Mouse (Mus musculus): ENCODE results near the gene Hoxc9. TPM values are rescaled to one million over a fixed set of nuclear protein-coding genes. Genes with fewer than 3 reads are reported as not detected.

The Hoxc9 gene
- polyA plus RNA-seq, 1 experiment from 2014 or later, result not detected

GRCm38 (mm10) chr15:102961728-102962127 lies 14.5 kb upstream of the Hoxc9 start:
- no peak for ATAC-seq
- 4% methylated on average over 6 of the region's 6 CpGs for WGBS
- no peak overlapping the region for H3K4me3 ChIP-seq (replicated peaks)

GRCm38 (mm10) chr15:102962492-102962891 lies 13.7 kb upstream of the Hoxc9 start:
- H3K4me2 ChIP-seq (replicated peaks), result no peak overlapping the region
- no peaks in the 10 kb centered on the region for H3K9me3 ChIP-seq
- H3K4me1 ChIP-seq (replicated peaks), result peaks cover 5% of the 10 kb centered on the region
- no peaks in the 10 kb centered on the region for H3K36me3 ChIP-seq
- no peak overlapping the region for H3K27ac ChIP-seq
- H3K9ac ChIP-seq (replicated peaks), result no peak overlapping the region
- peaks cover 98% of the 10 kb centered on the region for H3K27me3 ChIP-seq
- ATAC-seq, result no peak
- 4% methylated on average over 13 of the region's 13 CpGs for WGBS
- H3K4me3 ChIP-seq (replicated peaks), result no peak overlapping the region

More at GRCm38 (mm10) chr15:102961728-102962127, 14.5 kb upstream of the Hoxc9 start:
- no peaks in the 10 kb centered on the region for H3K9me3 ChIP-seq
- peaks cover 5% of the 10 kb centered on the region for H3K4me1 ChIP-seq (replicated peaks)
- H3K27ac ChIP-seq, result no peak overlapping the region
- peaks cover 98% of the 10 kb centered on the region for H3K27me3 ChIP-seq
- no peak overlapping the region for H3K4me2 ChIP-seq (replicated peaks)
- H3K36me3 ChIP-seq, result no peaks in the 10 kb centered on the region
- H3K9ac ChIP-seq (replicated peaks), result no peak overlapping the region

GRCm38 (mm10) chr15:102963259-102963658 lies 13.0 kb upstream of the Hoxc9 start:
- 4% methylated on average over 8 of the region's 8 CpGs for WGBS
- Histone ChIP-seq H3K27ac (no peak overlapping the region), H3K9ac (replicated peaks) (no peak overlapping the region), H3K4me1 (replicated peaks) (peaks cover 5% of the 10 kb centered on the region), H3K9me3 (no peaks in the 10 kb centered on the region), H3K4me3 (replicated peaks) (no peak overlapping the region), H3K27me3 (peaks cover 97% of the 10 kb centered on the region), H3K4me2 (replicated peaks) (no peak overlapping the region), H3K36me3 (no peaks in the 10 kb centered on the region)
- no peak for ATAC-seq

GRCm38 (mm10) chr15:102963671-102964640 lies 12.3 kb upstream of the Hoxc9 start:
- Histone ChIP-seq H3K9ac (replicated peaks) (no peak overlapping the region), H3K27me3 (peaks cover 97% of the 10 kb centered on the region), H3K4me1 (replicated peaks) (peaks cover 5% of the 10 kb centered on the region), H3K4me2 (replicated peaks) (no peak overlapping the region), H3K4me3 (replicated peaks) (no peak overlapping the region), H3K27ac (no peak overlapping the region), H3K9me3 (no peaks in the 10 kb centered on the region), H3K36me3 (no peaks in the 10 kb centered on the region)
- 2% methylated on average over 28 of the region's 28 CpGs for WGBS
- no peak for ATAC-seq

DNA sequence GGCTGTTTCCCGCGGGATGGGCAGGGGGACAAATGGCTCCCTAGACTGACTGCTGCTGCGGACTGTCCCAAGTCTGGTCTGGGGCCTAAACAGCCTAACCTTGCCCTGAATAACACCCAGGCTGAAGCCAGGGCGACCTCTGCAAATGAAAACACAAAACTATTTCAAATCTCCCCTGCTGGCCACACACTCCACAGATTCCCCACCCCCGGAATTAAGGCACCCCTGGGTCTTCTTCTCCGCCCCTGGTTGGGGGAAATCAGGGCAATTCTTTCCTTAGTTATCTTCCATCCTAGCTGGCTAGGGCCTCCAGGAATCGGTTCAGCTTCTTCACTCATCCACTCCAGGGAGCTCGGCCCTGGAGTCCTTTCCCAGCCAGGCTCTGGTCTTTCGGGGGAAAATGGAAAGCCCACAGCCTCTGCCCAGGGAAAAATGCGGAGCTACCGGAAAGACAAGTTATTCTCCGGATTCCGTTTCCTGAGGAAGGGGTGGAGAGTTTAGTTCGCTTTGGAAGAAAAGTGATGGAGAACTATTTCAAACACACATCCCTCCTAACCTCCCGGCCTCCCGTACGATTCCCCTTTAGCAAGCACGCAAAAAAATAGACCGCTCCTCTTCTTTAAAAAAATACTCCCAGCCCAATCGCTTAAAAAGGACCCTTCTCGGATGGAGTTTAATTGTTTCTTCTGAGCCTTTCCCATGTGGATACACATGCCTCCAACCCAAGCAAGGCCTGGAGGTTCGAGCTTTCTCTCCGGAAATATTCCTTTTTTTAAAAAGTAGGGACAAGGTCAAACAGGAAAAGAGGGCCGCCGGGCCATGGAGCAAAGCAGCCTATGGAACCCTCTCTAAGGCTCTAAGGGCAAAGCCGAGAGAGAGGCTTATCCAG lies 11.0 kb upstream of the Hoxc9 start:
- H3K4me1 ChIP-seq (replicated peaks), result peaks cover 5% of the 10 kb centered on the region
- ATAC-seq, result no peak
- H3K36me3 ChIP-seq, result no peaks in the 10 kb centered on the region
- peaks cover 98% of the 10 kb centered on the region for H3K27me3 ChIP-seq
- no peak overlapping the region for H3K27ac ChIP-seq
- no peak overlapping the region for H3K4me2 ChIP-seq (replicated peaks)
- 3% methylated on average over 26 of the region's 26 CpGs for WGBS
- no peak overlapping the region for H3K4me3 ChIP-seq (replicated peaks)
- H3K9me3 ChIP-seq, result no peaks in the 10 kb centered on the region
- no peak overlapping the region for H3K9ac ChIP-seq (replicated peaks)

GRCm38 (mm10) chr15:102965892-102966775 lies 10.1 kb upstream of the Hoxc9 start:
- H3K4me3 ChIP-seq (replicated peaks), result no peak overlapping the region
- H3K27me3 ChIP-seq, result peaks cover 98% of the 10 kb centered on the region
- peak overlapping the region; percentile 25; the same call in 1 of the 2 replicates for H3K4me2 ChIP-seq (replicated peaks)
- H3K9ac ChIP-seq (replicated peaks), result no peak overlapping the region
- no peak overlapping the region for H3K27ac ChIP-seq
- whole genome bisulfite sequencing, result 2% methylated on average over 30 of the region's 30 CpGs
- no peaks in the 10 kb centered on the region for H3K36me3 ChIP-seq
- H3K9me3 ChIP-seq, result no peaks in the 10 kb centered on the region
- H3K4me1 ChIP-seq (replicated peaks), result peaks cover 5% of the 10 kb centered on the region
- 0 out of 2 replicates have a peak, but pooled peaks have one; percentile 20 for ATAC-seq

DNA sequence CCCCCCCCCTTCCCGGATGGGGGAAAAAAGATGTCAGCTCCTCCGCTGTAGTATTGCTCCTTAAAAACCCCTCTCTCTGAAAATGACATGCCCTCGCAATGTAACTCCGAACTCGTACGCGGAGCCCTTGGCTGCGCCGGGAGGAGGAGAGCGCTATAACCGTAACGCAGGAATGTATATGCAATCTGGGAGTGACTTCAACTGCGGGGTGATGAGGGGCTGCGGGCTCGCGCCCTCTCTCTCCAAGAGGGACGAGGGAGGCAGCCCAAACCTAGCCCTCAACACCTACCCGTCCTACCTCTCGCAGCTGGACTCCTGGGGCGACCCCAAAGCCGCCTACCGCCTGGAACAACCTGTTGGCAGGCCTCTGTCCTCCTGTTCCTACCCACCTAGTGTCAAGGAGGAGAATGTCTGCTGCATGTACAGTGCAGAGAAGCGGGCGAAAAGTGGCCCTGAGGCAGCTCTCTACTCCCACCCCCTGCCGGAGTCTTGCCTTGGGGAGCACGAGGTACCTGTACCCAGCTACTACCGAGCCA lies 9.4 kb upstream of the Hoxc9 start, which contains the start of gene Hoxc10:
Gene Hoxc10 (plus strand): TSS at position 21 of the 536 bp plus-strand sequence.
- ATAC-seq, result 0 out of 2 replicates have a peak, but pooled peaks have one; percentile 43
- no peaks in the 10 kb centered on the region for H3K36me3 ChIP-seq
- H3K9ac ChIP-seq (replicated peaks), result no peak within 1 kb of the TSS
- H3K4me2 ChIP-seq (replicated peaks), result peak within 1 kb of the TSS; percentile 25; the same call in 1 of the 2 replicates
- WGBS, result 2% methylated on average over 24 of the region's 27 CpGs
- no peaks in the 10 kb centered on the region for H3K9me3 ChIP-seq
- no peak within 1 kb of the TSS for H3K27ac ChIP-seq
- peaks cover 98% of the 10 kb centered on the region for H3K27me3 ChIP-seq
- peaks cover 5% of the 10 kb centered on the region for H3K4me1 ChIP-seq (replicated peaks)
- H3K4me3 ChIP-seq (replicated peaks), result no peak within 1 kb of the TSS

DNA sequence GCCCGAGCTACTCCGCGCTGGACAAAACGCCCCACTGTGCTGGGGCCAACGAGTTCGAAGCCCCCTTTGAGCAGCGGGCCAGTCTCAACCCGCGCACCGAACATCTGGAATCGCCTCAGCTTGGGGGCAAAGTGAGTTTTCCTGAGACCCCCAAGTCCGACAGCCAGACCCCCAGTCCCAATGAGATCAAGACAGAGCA lies 9.0 kb upstream of the Hoxc9 start, which contains the start of gene Hoxc5:
Gene Hoxc5 (plus strand): TSS at position 132 of the 199 bp plus-strand sequence.
- no peak within 1 kb of the TSS for H3K9ac ChIP-seq (replicated peaks)
- no peaks in the 10 kb centered on the region for H3K9me3 ChIP-seq
- peaks cover 5% of the 10 kb centered on the region for H3K4me1 ChIP-seq (replicated peaks)
- no peak for ATAC-seq
- H3K4me3 ChIP-seq (replicated peaks), result no peak within 1 kb of the TSS
- no peak within 1 kb of the TSS for H3K27ac ChIP-seq
- peak within 1 kb of the TSS; percentile 25; the same call in 1 of the 2 replicates for H3K4me2 ChIP-seq (replicated peaks)
- H3K36me3 ChIP-seq, result no peaks in the 10 kb centered on the region
- WGBS, result under 1% methylated on average over 12 of the region's 12 CpGs
- peaks cover 99% of the 10 kb centered on the region for H3K27me3 ChIP-seq

GRCm38 (mm10) chr15:102967511-102968397 lies 8.5 kb upstream of the Hoxc9 start:
- no peak for ATAC-seq
- 2% methylated on average over 34 of the region's 34 CpGs for WGBS
- Histone ChIP-seq H3K4me1 (replicated peaks) (peaks cover 5% of the 10 kb centered on the region), H3K4me3 (replicated peaks) (no peak overlapping the region), H3K9ac (replicated peaks) (no peak overlapping the region), H3K4me2 (replicated peaks) (no peak overlapping the region), H3K9me3 (no peaks in the 10 kb centered on the region), H3K36me3 (no peaks in the 10 kb centered on the region), H3K27ac (no peak overlapping the region), H3K27me3 (peaks cover 99% of the 10 kb centered on the region)

GRCm38 (mm10) chr15:102969296-102969695 lies 6.9 kb upstream of the Hoxc9 start:
- Histone ChIP-seq H3K9me3 (no peaks in the 10 kb centered on the region), H3K4me1 (replicated peaks) (peaks cover 5% of the 10 kb centered on the region)
- WGBS, result 18% methylated on average over 1 of the region's 1 CpGs

More at GRCm38 (mm10) chr15:102969296-102969695, 6.9 kb upstream of the Hoxc9 start:
- no peak overlapping the region for H3K4me3 ChIP-seq (replicated peaks)
- H3K9ac ChIP-seq (replicated peaks), result no peak overlapping the region
- H3K27ac ChIP-seq, result no peak overlapping the region
- peaks cover 99% of the 10 kb centered on the region for H3K27me3 ChIP-seq
- H3K36me3 ChIP-seq, result no peaks in the 10 kb centered on the region
- no peak overlapping the region for H3K4me2 ChIP-seq (replicated peaks)
- no peak for ATAC-seq
